Mouse (Mus musculus) limb, embryonic 12.5 days (tissue): ENCODE data around the gene Ifnar2. TPM values are rescaled to one million over a fixed set of nuclear protein-coding genes. Genes with fewer than 3 reads are reported as not detected.

ENCODE experiments used
- ATAC-seq: fragments of 200-750 bp; cut with Nextera tagmentation; 2 replicates; pipeline ENCODE4 v1.8.0; 2017; ENCODE audit warnings: low read depth, moderate TSS enrichment; ENCODE audit not compliant: insufficient number of reproducible peaks, insufficient read depth, low FRiP score, low TSS enrichment
- H3K27ac ChIP-seq: fragments of 300-500 bp; sonication (generic); 2 replicates; pipeline ENCODE4 v1.5.1; 2016; ENCODE audit warnings: mild to moderate bottlenecking, moderate library complexity
- H3K27me3 ChIP-seq: fragments of 300-500 bp; sonication (generic); 2 replicates; pipeline ENCODE4 v1.6.1; 2016; ENCODE audit warnings: mild to moderate bottlenecking, moderate library complexity
- H3K36me3 ChIP-seq: fragments of 300-500 bp; sonication (generic); 2 replicates; pipeline ENCODE4 v1.6.1; 2016; ENCODE audit warnings: mild to moderate bottlenecking, moderate library complexity
- H3K4me1 ChIP-seq: fragments of 300-500 bp; sonication (generic); replicated peaks from 2 replicates; pipeline ENCODE4 v1.6.1; 2016
- H3K4me2 ChIP-seq: fragments of 300-500 bp; sonication (generic); 2 replicates; pipeline ENCODE4 v1.6.1; 2016; ENCODE audit warnings: mild to moderate bottlenecking, moderate library complexity
- H3K4me3 ChIP-seq: fragments of 300-500 bp; sonication (generic); replicated peaks from 2 replicates; pipeline ENCODE4 v1.5.1; 2016; ENCODE audit warnings: mild to moderate bottlenecking
- H3K9ac ChIP-seq: fragments of 300-500 bp; sonication (generic); replicated peaks from 2 replicates; pipeline ENCODE4 v1.6.1; 2016; ENCODE audit warnings: mild to moderate bottlenecking, moderate library complexity
- H3K9me3 ChIP-seq: fragments of 300-500 bp; sonication (generic); 2 replicates; pipeline ENCODE4 v1.6.1; 2016; ENCODE audit warnings: mild to moderate bottlenecking, moderate library complexity
- WGBS: fragments of 180-500 bp; shearing (Covaris S2); methylation state at CpG from one replicate; pipeline ENCODE4 v1.1.7; 2016; 5-methylcytosine and 5-hydroxymethylcytosine counted together
- polyA plus RNA-seq: library from polyadenylated mRNA; unstranded; fragments of >200 nt; fragmentation: Nextera tagmentation; extraction: Ambion mirVana; gene quantifications from 2 replicates; pipeline ENCODE4 v1.2.1, GENCODE M21; 2016

The Ifnar2 gene
- polyA plus RNA-seq, 1 experiment from 2014 or later, result 41.0 TPM

DNA sequence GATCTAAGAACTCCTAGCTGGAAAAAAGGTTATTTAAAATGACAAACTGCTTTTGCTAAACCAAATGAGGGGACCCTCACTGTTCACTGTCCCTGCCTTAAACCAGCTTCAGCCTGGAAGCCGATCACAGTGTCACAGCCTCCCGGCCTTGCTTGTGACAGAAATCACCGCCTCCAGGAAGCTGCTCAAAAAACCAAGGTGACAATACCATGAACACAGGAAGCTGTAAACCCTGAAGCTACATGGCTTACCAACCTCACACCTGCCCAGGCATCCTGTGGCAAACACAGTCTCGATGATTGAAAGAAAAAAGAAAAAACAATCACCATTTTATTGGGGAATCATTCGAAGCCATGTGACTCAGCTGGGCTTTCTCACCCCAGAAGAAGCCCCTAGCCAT lies 73.0 kb downstream of the Ifnar2 start:
- ATAC-seq, result no peak
- H3K9me3 ChIP-seq, result no peaks in the 10 kb centered on the region
- peaks cover 2% of the 10 kb centered on the region; the same call in 1 of the 2 replicates for H3K4me1 ChIP-seq
- no peak overlapping the region for H3K4me3 ChIP-seq
- WGBS, result 67% methylated on average over 5 of the region's 5 CpGs
- no peak overlapping the region for H3K4me2 ChIP-seq
- no peaks in the 10 kb centered on the region for H3K36me3 ChIP-seq
- H3K27ac ChIP-seq, result no peak overlapping the region
- no peaks in the 10 kb centered on the region for H3K27me3 ChIP-seq
- no peak overlapping the region for H3K9ac ChIP-seq

DNA sequence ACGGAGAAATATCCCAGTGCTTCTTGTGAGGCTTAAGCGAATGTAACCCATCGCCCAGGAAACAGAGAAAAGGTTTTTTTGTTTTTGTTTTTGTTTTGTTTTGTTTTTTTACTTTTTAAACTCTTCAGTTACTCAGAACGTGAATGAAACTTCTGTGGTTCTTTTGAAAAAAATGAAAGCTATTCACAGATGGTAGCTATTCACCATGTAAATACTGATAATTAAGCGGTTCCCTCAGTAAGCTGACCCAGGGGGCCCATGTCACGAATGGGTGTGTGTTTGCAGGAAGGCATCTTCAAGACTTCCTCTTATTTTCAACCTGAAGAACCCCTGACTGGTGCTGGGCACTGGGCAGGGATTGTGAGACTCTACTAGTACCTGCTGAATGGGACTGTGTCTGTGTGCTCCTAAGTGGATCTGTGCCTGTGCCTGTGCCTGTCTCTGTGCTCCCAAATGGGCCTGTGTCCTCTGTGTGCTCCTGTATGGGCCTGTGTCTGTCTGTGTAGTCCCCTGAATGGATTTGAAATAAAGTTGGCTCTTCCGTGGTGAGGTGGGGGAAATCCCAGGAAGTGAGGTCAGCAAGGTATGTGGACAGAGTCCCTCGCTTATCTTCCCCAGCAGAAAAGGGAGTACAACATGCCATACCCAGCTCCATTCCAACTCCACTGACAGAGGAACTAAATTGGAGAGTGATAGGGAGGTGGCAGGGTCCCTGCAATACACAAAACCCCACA lies 74.4 kb downstream of the Ifnar2 start:
- H3K4me2 ChIP-seq, result no peak overlapping the region
- no peaks in the 10 kb centered on the region for H3K36me3 ChIP-seq
- H3K27me3 ChIP-seq, result no peaks in the 10 kb centered on the region
- H3K27ac ChIP-seq, result no peak overlapping the region
- H3K4me3 ChIP-seq, result no peak overlapping the region
- 80% methylated on average over 8 of the region's 8 CpGs for WGBS
- ATAC-seq, result no peak
- H3K4me1 ChIP-seq, result no peaks in the 10 kb centered on the region
- no peaks in the 10 kb centered on the region for H3K9me3 ChIP-seq
- H3K9ac ChIP-seq, result no peak overlapping the region

DNA sequence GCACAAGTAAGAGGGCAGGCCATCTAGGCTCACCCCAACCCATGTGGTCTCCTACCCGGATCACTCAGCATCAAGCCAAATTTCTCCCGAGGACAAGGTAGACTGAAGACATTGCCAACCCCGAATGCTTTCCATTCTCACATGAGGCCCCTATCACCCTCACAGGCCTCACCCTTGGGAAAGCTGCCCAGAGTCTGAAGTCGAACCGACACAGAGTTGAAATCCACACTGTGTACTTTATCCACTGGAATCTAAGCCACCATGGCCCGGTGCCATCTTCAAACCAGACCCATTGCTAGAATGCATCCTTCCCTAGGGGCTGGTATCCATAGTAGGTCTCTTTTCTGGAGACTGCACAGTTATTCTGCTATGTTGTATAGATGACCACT lies 74.9 kb downstream of the Ifnar2 start:
- H3K36me3 ChIP-seq, result no peaks in the 10 kb centered on the region
- H3K4me1 ChIP-seq, result peaks cover 4% of the 10 kb centered on the region
- no peak overlapping the region for H3K9ac ChIP-seq
- H3K27ac ChIP-seq, result no peak overlapping the region
- H3K4me3 ChIP-seq, result no peak overlapping the region
- H3K27me3 ChIP-seq, result no peaks in the 10 kb centered on the region
- H3K4me2 ChIP-seq, result no peak overlapping the region
- no peaks in the 10 kb centered on the region for H3K9me3 ChIP-seq
- WGBS, result 94% methylated on average over 6 of the region's 6 CpGs
- ATAC-seq, result no peak

DNA sequence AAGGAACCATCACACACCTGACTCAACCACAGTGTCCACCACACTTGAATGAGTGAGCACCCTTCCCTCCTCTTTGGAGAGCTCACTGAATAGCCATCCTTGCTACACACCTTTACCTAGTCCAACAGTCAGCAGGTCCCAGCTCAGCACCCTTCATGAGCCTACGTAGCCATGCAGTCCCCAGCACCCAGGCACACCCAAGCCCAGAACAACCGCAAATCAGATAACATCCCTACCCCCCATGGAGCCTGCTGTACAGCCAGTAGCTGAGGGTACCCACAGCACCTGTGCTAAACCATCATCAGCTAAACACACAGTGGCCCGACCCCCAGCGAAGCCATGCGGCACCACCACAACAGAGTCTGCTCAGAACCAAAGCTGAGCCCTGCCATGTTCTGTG lies 75.5 kb downstream of the Ifnar2 start:
- 96% methylated on average over 5 of the region's 5 CpGs for WGBS
- no peak overlapping the region for H3K4me2 ChIP-seq
- H3K4me1 ChIP-seq, result peaks cover 5% of the 10 kb centered on the region
- H3K4me3 ChIP-seq, result no peak overlapping the region
- H3K9ac ChIP-seq, result no peak overlapping the region
- H3K9me3 ChIP-seq, result no peaks in the 10 kb centered on the region
- H3K27ac ChIP-seq, result no peak overlapping the region
- ATAC-seq, result no peak
- H3K36me3 ChIP-seq, result no peaks in the 10 kb centered on the region
- H3K27me3 ChIP-seq, result no peaks in the 10 kb centered on the region

DNA sequence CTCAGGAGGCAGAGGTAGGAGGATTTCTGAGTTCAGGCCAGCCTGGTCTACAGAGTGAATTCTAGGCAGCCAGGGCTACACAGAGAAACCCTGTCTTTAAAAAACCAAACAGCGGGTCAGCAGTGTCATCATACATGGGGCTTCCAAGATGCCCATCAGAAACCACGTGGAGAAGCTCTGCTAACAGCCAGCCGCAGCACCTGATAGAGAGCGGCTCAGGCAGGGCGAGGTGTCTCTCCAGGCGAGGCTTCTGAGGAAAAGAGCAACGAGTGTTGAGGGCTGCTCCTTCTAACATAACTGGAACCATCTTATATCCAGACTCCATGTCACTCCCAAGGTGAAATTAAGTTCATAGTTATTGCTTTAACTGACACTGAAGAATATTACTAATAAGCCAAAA lies 76.3 kb downstream of the Ifnar2 start:
- no peaks in the 10 kb centered on the region for H3K9me3 ChIP-seq
- H3K4me1 ChIP-seq, result peaks cover 5% of the 10 kb centered on the region
- H3K9ac ChIP-seq, result no peak overlapping the region
- H3K27me3 ChIP-seq, result no peaks in the 10 kb centered on the region
- H3K27ac ChIP-seq, result no peak overlapping the region
- H3K36me3 ChIP-seq, result no peaks in the 10 kb centered on the region
- no peak for ATAC-seq
- H3K4me2 ChIP-seq, result no peak overlapping the region
- no peak overlapping the region for H3K4me3 ChIP-seq
- WGBS, result 77% methylated on average over 7 of the region's 7 CpGs

DNA sequence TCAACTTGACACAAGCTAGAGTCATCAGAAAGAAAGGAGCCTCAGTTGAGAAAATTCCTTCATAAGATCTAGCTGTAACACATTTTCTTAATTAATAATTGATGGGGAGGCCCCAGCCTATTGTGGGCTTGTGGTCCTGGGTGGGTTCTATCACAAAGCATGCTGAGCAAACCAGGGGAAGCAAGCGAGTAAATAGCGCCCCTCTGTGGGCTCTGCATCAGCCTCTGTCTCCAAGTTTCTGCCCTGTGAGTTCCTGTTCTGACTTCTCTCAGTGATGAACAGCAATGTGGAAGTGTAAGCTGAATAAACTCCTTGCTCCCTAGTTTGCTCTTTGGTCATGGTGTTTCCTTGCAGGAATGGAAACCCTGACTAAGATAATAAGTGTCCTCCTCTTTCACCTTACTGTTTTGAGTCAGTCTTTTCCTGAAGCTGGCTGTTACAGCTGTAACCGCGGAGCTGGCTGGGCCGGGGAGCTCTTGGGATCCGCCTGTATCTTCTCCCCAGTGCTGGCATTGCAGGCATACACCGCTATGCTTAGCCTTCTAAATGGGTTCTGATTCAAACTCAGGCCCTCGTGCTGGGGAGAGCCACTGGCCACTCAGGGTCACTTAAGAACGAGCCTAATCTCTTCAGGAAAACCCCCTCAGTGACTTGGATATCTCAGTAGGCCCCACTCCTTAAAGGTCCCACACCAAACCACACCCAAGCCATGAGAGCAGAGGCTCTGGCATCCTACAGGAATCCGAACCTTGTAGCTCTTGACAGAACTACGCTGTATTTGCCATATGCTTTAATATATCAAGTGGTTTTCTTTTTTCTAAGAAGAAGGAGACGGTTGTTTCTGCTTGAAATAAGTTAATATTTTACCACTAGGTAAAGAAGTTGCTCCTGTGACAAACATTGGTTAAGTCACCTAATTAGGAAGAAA lies 77.8 kb downstream of the Ifnar2 start:
- H3K9me3 ChIP-seq, result no peaks in the 10 kb centered on the region
- H3K4me1 ChIP-seq, result peaks cover 5% of the 10 kb centered on the region
- H3K9ac ChIP-seq, result no peak overlapping the region
- ATAC-seq, result no peak
- no peaks in the 10 kb centered on the region for H3K36me3 ChIP-seq
- H3K4me2 ChIP-seq, result no peak overlapping the region
- H3K27me3 ChIP-seq, result no peaks in the 10 kb centered on the region
- WGBS, result 85% methylated on average over 12 of the region's 12 CpGs
- no peak overlapping the region for H3K4me3 ChIP-seq
- H3K27ac ChIP-seq, result no peak overlapping the region

DNA sequence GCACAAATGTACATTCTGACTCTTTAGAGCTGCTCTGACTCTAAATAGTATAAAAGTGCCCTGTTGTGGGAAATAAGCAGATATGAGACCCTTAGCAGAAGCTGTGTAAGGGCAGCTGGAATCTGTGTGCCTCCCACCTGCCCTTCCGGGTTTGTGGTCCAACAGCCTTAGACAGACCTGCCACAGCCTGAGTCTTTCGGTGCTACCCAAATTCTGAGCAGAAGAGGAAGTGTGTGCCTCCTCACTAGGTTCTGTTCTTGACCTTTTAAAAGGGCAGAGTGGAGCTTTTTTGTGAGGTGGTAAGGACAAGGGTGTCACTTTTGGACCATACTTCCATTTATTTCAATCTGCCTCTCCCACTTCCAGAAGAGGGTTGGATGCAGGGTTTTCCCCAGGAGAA lies 79.4 kb downstream of the Ifnar2 start:
- Histone ChIP-seq H3K9ac (no peak overlapping the region), H3K4me1 (peaks cover 5% of the 10 kb centered on the region), H3K9me3 (no peaks in the 10 kb centered on the region), H3K36me3 (no peaks in the 10 kb centered on the region), H3K4me3 (no peak overlapping the region), H3K27me3 (no peaks in the 10 kb centered on the region), H3K4me2 (no peak overlapping the region), H3K27ac (no peak overlapping the region)
- ATAC-seq, result no peak
- WGBS, result 81% methylated on average over 2 of the region's 2 CpGs

DNA sequence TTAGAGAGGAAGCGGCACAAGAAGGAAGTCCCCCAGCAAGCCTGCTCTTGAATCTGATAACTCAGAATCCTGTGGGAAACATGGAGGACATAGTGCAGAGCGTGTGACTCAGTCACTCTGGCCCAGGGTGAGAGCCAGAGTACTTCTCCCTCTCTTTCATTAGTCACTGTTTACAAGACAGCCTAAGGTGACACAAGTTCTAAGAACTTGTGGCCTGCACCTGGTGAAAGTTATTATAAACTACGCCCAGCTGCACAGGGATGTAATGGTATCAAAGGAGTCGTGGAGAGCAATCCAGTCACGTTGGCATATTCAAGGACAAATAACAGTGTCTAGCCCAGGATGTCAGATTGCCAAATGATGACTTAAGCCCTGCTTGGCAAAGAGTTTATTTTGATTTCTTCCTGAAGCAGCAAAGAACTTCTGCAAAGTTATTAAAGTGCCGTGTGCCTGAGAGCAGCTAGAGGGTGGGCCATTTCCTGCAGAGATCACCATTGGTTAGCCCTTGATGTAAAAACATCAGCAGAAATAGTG lies 79.8 kb downstream of the Ifnar2 start:
- Histone ChIP-seq H3K27me3 (no peaks in the 10 kb centered on the region), H3K4me3 (no peak overlapping the region), H3K4me2 (no peak overlapping the region), H3K27ac (no peak overlapping the region), H3K9me3 (no peaks in the 10 kb centered on the region), H3K36me3 (no peaks in the 10 kb centered on the region), H3K4me1 (peaks cover 5% of the 10 kb centered on the region), H3K9ac (no peak overlapping the region)
- no peak for ATAC-seq
- 54% methylated on average over 6 of the region's 6 CpGs for WGBS

Other genes starting within 250 kb of the Ifnar2 start
- 0.13 TPM in 1 of 2 replicates, not detected in the other for gene Olig2, start 147.3 kb upstream of the Ifnar2 start, polyA plus RNA-seq
- 0.09 TPM in 1 of 2 replicates, not detected in the other for gene Olig1, start 103.0 kb upstream of the Ifnar2 start, polyA plus RNA-seq
- not detected in 2 replicates for gene Gm21970, start 18.9 kb downstream of the Ifnar2 start, polyA plus RNA-seq
- gene Il10rb, start 33.4 kb downstream of the Ifnar2 start, polyA plus RNA-seq, result 8.0 and 9.6 TPM in 2 replicates
- 62.3 and 65.1 TPM in 2 replicates for gene Ifnar1, start 112.5 kb downstream of the Ifnar2 start, polyA plus RNA-seq
- gene Ifngr2, start 174.3 kb downstream of the Ifnar2 start, polyA plus RNA-seq, result 44.2 and 45.8 TPM in 2 replicates
- 26.1 and 28.6 TPM in 2 replicates for gene Tmem50b, start 225.0 kb downstream of the Ifnar2 start, polyA plus RNA-seq
- gene Dnajc28, start 246.2 kb downstream of the Ifnar2 start, polyA plus RNA-seq, result 4.2 and 4.9 TPM in 2 replicates